Mouse (Mus musculus) regulatory T cell (primary cell): ENCODE data around the gene Hist1h4n.

Experiments used
- in situ Hi-C: fragments of 300-600 bp; cut with MboI, MseI; formaldehyde crosslinking; loops from one replicate; pipeline ENCODE4 v1.15.1; 2025; ENCODE audit warnings: high pct_unique_total_duplicates

Hist1h4n gene

GRCm38 (mm10) chr13:21803058-21803457 lies 28.9 kb downstream of the Hist1h4n start:
- in situ Hi-C loops = loop anchor here (10.0 to 25.0 kb wide), 2 partner anchors 222 to 1759 kb away; partner anchors contain the start of genes Hist1h1d, Hist1h2ad, Hist1h2ae and Hist1h2bf

DNA sequence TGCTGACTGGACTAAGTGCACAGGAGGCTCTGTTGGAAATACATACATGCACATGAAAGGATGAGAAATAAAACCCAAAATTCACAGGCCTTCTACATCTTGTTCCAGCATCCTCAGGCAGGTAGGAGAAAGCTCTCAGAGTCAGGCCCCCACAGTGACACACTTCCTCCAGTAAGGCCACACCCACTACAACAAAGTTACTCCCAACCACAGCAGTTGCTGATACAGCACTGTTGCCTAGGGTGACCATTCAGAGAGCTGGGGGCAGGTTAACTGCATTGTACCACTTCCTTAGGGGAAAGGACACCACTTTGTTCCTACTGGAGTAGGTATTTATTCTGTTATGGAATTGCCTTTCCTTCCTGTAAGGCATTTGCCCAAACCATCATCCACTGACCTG lies 34.8 kb downstream of the Hist1h4n start:
- in situ Hi-C loops = loop anchor here (5.0 to 25.0 kb wide), 2 partner anchors 50 to 1940 kb away; partner anchors contain the start of genes Hist1h1c, Hist1h2bb and Hist1h3c

GRCm38 (mm10) chr13:21795584-21795983 lies 36.4 kb downstream of the Hist1h4n start:
- in situ Hi-C loops = loop anchor here (5.0 to 25.0 kb wide), 2 partner anchors 52 to 1942 kb away; partner anchors contain the start of genes Hist1h1c, Hist1h2bb and Hist1h3c

DNA sequence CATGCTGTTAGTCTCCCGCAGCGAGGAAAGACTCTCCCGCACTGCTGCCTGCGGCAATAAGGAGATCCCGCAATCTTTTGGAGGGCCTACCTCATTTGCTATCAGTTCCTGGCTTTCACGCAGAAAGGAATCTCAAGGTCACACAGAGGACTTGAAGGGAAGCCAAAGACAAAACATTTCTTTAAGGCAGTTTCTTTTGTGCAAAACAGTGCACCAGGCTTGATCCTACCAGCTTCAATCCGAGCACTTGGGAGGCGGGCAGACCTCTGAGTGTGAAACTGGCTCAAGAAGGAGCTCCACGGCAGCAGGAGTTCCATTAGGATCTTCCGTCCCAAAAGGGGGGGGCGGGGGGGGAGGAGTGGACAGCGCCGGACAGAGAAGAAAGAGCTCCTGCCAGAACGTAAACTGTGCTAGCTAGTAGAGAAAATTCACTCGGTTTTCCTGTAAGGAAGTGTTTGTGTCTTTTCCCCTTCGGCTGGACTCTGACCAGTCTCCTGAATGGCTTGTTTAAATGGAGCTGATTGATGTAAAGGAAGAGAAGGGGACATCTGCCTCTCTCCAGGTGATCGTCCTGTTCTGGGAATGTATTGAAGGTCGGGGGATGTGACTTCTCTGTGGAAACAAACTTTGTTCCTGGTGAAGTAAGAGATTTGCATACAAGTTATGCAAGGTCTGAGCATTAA lies 41.3 kb downstream of the Hist1h4n start:
- in situ Hi-C loops = loop anchor here (5.0 to 25.0 kb wide), 3 partner anchors 37 to 1947 kb away; partner anchors contain the start of genes Hist1h1c, Hist1h2bb, Hist1h3c and Hist1h4j

DNA sequence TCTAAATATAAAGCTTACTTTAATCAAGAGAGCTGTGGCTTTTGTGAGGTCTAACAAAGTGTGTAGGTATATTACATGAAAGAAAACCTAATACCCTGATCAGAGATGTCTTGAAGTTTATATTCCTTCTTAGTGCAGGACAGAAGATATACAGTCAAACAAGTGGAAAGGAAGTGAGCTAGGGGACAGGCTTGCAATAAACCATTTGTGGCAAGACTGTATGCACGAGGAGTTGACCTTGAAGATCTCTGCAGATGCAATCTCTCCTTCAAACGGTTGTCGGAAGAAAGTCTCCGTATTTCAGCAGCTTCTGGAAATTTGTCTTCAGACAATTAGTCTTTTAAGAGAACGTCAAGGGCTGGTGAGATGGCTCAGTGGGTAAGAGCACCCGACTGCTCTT lies 42.1 kb downstream of the Hist1h4n start:
- in situ Hi-C loops = loop anchor here (5.0 to 25.0 kb wide), 3 partner anchors 37 to 1947 kb away; partner anchors contain the start of genes Hist1h1c, Hist1h2bb, Hist1h3c and Hist1h4j

DNA sequence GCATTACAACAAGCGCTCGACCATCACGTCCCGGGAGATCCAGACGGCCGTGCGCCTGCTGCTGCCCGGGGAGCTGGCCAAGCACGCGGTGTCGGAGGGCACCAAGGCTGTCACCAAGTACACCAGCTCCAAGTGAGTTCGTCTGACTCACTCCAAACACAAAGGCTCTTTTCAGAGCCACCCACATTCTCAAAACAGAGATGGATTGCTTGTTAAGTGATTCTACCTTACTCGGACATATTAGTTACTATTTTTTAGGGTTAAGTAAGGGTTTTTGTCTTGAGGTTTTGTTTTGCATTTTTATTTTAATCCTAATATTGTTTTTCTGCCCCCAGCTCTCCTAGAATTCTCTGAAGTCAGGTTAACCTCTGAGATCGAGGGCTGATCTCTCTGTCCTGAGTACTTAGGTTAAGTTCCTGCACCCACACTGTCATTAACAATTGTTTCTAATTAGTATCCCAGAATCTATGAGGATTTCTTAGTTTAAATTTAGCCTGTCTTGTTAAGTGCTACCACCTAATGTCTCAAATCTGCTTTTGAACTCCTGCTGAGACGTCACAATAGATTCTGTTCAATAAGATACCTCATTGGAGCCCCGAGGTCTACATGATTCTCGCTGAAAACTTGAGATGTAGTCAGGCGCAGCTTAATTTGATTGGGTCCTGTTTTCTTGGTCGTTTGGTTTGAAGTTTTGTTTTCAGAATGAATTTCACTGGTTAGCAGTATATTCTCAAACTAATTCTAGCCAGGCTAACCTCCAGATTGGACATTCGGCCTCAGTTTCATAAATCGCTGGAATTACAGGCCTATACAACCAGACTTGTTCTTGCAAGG lies 44.0 kb downstream of the Hist1h4n start:
- in situ Hi-C loops = loop anchor here (25.0 kb wide), 1 partner anchor 1949 kb away; the partner anchor contains the start of genes Hist1h1c, Hist1h2bb and Hist1h3c

GRCm38 (mm10) chr13:21786899-21787629 lies 44.9 kb downstream of the Hist1h4n start, which contains the start of the genes Hist1h2an and Hist1h2bp:
TSS of gene Hist1h2an (minus strand) at chr13:21787218.
TSS of gene Hist1h2bp (plus strand) at chr13:21787461.
- in situ Hi-C loops = loop anchor here (25.0 kb wide), 1 partner anchor 1950 kb away; the partner anchor contains the start of genes Hist1h1c, Hist1h2bb and Hist1h3c

GRCm38 (mm10) chr13:21786189-21786898 lies 45.7 kb downstream of the Hist1h4n start:
- in situ Hi-C loops = loop anchor here (25.0 kb wide), 1 partner anchor 1951 kb away; the partner anchor contains the start of genes Hist1h1c, Hist1h2bb and Hist1h3c

DNA sequence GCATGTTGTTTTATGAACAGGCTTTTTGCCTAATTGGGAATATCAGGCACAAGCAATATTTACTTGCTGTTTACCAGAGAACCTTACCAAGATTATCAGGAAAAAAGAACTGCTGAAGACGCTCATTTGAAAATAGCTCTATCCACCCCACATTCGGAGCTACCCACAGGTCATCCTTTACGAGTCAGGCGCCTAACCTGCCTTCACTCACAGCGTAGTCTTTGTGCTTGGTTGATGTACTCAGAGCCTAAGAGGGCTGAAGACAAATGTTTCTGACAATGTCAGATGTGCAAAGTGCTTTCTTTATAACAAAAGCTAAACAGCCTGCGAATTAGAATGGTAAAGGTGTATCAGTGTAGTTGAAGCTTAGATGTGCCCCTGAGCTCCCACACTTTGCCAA lies 47.7 kb downstream of the Hist1h4n start:
- in situ Hi-C loops = loop anchor here (25.0 kb wide), 1 partner anchor 1953 kb away; the partner anchor contains the start of genes Hist1h1c, Hist1h2bb and Hist1h3c

DNA sequence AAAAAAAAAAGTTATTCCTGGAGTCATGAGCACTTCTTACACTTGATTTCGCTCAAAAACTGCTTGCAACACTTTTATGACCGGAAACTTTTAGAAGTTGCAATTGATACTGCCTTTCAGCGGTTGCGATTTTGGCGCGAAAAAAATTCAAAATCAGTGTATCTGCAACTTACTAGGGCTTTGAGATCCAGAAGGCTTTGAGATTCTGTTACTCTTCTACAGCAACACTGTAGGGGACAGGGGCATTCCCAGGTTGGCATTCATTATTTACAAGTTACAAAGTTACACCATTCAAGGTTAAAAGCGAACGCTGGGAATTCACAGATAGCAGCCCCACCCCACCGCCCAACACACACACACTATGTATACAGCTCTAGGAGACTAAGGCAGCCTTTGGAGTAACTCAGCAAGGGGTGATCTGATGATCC lies 48.2 kb downstream of the Hist1h4n start:
- in situ Hi-C loops = loop anchor here (25.0 kb wide), 1 partner anchor 1954 kb away; the partner anchor contains the start of genes Hist1h1c, Hist1h2bb and Hist1h3c

- in situ Hi-C loops = loop anchor here (25.0 kb wide), 1 partner anchor 1954 kb away; the partner anchor contains the start of genes Hist1h1c, Hist1h2bb and Hist1h3c
Observed at GRCm38 (mm10) chr13:21783255-21783617, 48.8 kb downstream of the Hist1h4n start, which contains the start of gene Hist1h3i. TSS of gene Hist1h3i (minus strand) at chr13:21783370.

DNA sequence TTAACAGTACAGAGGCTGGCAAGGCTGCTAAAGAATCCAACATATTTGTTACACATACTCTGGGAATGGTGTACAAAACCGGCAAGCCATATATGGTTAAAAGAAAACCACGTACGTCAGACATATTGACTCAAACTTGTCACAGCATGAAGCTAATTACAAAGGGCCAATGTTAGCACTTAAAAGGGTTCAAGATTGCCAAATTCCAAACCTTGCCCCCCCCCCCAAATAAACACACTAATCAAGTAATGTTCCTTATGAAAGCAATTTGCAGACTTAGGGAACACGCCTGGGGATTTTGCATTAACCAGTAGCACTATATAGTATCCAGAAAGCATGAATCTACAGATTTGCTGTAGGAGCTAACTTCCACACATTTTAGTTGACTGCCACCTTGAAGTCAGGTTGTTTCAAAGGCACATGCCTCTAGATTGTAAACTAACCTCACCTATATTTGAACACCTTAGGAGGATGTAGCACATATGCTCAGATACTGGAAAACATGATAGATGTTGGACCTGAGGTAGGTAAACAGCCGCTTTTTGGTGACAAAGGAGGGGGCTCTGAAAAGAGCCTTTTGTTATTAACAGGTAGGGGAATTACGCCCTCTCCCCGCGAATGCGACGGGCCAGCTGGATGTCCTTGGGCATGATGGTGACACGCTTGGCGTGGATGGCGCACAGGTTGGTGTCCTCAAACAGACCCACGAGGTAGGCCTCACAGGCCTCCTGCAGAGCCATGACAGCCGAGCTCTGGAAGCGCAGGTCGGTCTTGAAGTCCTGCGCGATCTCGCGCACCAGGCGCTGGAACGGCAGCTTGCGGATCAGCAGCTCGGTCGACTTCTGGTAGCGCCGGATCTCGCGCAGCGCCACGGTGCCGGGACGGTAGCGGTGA lies 49.4 kb downstream of the Hist1h4n start:
- in situ Hi-C loops = loop anchor here (25.0 kb wide), 1 partner anchor 1955 kb away; the partner anchor contains the start of genes Hist1h1c, Hist1h2bb and Hist1h3c
